Mouse (Mus musculus) liver, adult 2 months (tissue): ENCODE data around the gene Atp8b2. TPM values are rescaled to one million over a fixed set of nuclear protein-coding genes. Genes with fewer than 3 reads are reported as not detected.

Experiments used
- DNase-seq: peaks from one replicate; pipeline ENCODE4 v3.0.0-alpha.2; 2011; ENCODE audit warnings: low read depth, low spot score; ENCODE audit errors: extremely low read depth
- H3K27ac ChIP-seq: fragments of 200-500 bp; replicated peaks from 2 replicates; pipeline ENCODE4 v1.5.1; 2012; ENCODE audit warnings: low read depth, mild to moderate bottlenecking, control low read depth, inconsistent platforms, low read length; ENCODE audit not compliant: insufficient read depth
- H3K27me3 ChIP-seq: fragments of 200-500 bp; 2 replicates; pipeline ENCODE4 v1.6.1; 2012; ENCODE audit warnings: mild to moderate bottlenecking, moderate library complexity, low read length, inconsistent platforms; ENCODE audit not compliant: control insufficient read depth, insufficient read depth
- H3K36me3 ChIP-seq: fragments of 200-500 bp; 2 replicates; pipeline ENCODE4 v1.6.1; 2012; ENCODE audit warnings: low read length, inconsistent platforms; ENCODE audit not compliant: control insufficient read depth, insufficient read depth
- H3K4me1 ChIP-seq: fragments of 200-500 bp; 2 replicates; pipeline ENCODE4 v1.6.1; 2011; ENCODE audit warnings: low read length; ENCODE audit not compliant: control insufficient read depth, insufficient read depth
- H3K4me3 ChIP-seq: fragments of 200-500 bp; 2 replicates; pipeline ENCODE4 v1.5.1; 2011; ENCODE audit warnings: low read depth, mild to moderate bottlenecking, control low read depth, low read length, moderate library complexity; ENCODE audit not compliant: insufficient read depth
- H3K79me2 ChIP-seq: fragments of 200-500 bp; 2 replicates; pipeline ENCODE4 v1.6.1; 2012; ENCODE audit warnings: inconsistent platforms, mild to moderate bottlenecking, low read length, moderate library complexity; ENCODE audit not compliant: control insufficient read depth, insufficient read depth
- H3K9ac ChIP-seq: fragments of 200-500 bp; 2 replicates; pipeline ENCODE4 v1.6.1; 2012; ENCODE audit warnings: low read depth, mild to moderate bottlenecking, control low read depth, inconsistent platforms, low read length
- CTCF ChIP-seq: fragments of 200-500 bp; IDR thresholded peaks from 2 replicates; pipeline ENCODE4 v1.5.1; 2011; ENCODE audit warnings: low read depth, low read length, control low read depth
- POLR2A ChIP-seq: fragments of 200-500 bp; IDR thresholded peaks from 2 replicates; pipeline ENCODE4 v1.6.1; 2011; ENCODE audit warnings: low read length, control low read depth; ENCODE audit not compliant: insufficient read depth; ENCODE audit errors: extremely low read depth
- WGBS: fragments of 180-500 bp; shearing (Covaris S2); methylation state at CpG from one replicate; pipeline ENCODE4 v1.1.7; 2018; 5-methylcytosine and 5-hydroxymethylcytosine counted together
- polyA plus RNA-seq: library from polyadenylated mRNA; depleted of rRNA; stranded (reverse); fragments of >200 nt; gene quantifications from 2 replicates; pipeline ENCODE4 v1.2.3, GENCODE M21; 2012
- total RNA-seq: library from RNA; depleted of rRNA; stranded (reverse); fragments of >200 nt; gene quantifications from 2 replicates; pipeline ENCODE4 v1.2.3, GENCODE M21; 2014

Gene Atp8b2
- total and polyA plus RNA-seq, 2 experiments: 2.3 to 4.0 TPM

- Histone ChIP-seq H3K9ac (peak overlapping the region; percentile 55), H3K4me3 (peak overlapping the region; percentile 4; the same call in 1 of the 2 replicates), H3K79me2 (peaks cover 24% of the 10 kb centered on the region; the same call in 1 of the 2 replicates), H3K36me3 (peaks cover 1% of the 10 kb centered on the region; the same call in 1 of the 2 replicates), H3K27ac (peak overlapping the region; percentile 95), H3K27me3 (no peaks in the 10 kb centered on the region), H3K4me1 (peaks cover 48% of the 10 kb centered on the region)
- 23% methylated on average over 5 of the region's 5 CpGs for WGBS
- DNase-seq: peak; percentile 96
- TF ChIP-seq POLR2A (no peak), CTCF (no peak)
These were observed 53.4 kb downstream of the Atp8b2 start for GRCm38 (mm10) chr3:89909703-89910542.

DNA sequence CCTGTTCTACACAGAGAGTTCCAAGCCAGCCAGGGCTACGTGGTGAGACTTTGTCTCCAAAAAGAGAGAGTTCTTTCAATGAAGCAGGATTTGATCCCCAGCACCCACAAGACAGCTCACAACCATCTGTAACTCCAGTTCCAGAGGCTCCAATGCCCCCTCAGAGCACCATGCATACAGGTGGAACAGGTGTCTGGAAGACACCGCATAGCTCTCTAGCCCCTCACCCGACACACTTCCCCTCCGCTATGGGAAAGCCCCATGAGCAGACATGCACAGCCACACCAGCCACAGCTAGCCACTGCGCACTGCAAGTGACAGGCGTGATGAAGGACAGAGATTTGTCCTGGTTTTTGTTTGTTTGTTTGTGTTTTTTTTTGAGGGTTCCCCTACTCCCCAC is 54.5 kb downstream of the Atp8b2 start:
- no peak overlapping the region for H3K4me3 ChIP-seq
- 70% methylated on average over 6 of the region's 6 CpGs for WGBS
- H3K4me1 ChIP-seq: peaks cover 47% of the 10 kb centered on the region
- H3K36me3 ChIP-seq: peaks cover 1% of the 10 kb centered on the region; the same call in 1 of the 2 replicates
- no peak for DNase-seq
- no peak for TF ChIP-seq POLR2A
- no peak for TF ChIP-seq CTCF
- H3K27ac ChIP-seq: peak overlapping the region; percentile 77
- peak overlapping the region; percentile 55 for H3K9ac ChIP-seq
- peaks cover 25% of the 10 kb centered on the region; the same call in 1 of the 2 replicates for H3K79me2 ChIP-seq
- H3K27me3 ChIP-seq: no peaks in the 10 kb centered on the region

DNA sequence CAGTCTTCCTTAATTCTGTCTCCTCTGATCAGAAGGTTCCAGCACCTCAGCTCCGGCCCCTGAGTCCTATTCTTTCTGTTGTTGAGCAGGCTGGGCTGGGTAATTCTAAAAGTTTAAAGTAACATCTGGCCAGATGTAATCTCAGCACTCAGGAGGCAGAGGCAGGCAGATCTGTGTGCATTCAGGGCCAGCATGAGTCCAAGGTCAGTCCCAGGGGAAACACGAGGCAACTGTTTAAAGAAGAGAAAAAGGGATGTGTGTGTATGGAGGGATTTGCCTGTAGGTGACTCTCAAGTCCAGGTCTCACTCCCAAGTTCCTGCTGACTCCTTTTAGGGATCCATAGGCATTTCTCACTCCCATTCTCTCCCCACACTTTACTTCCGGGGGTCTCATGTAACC is 55.5 kb downstream of the Atp8b2 start:
- WGBS: 62% methylated on average over 3 of the region's 3 CpGs
- Histone ChIP-seq H3K79me2 (peaks cover 34% of the 10 kb centered on the region; the same call in 1 of the 2 replicates), H3K4me1 (peaks cover 51% of the 10 kb centered on the region), H3K27me3 (no peaks in the 10 kb centered on the region), H3K9ac (no peak overlapping the region), H3K36me3 (peaks cover 1% of the 10 kb centered on the region; the same call in 1 of the 2 replicates), H3K4me3 (no peak overlapping the region), H3K27ac (peak overlapping the region; percentile 77)
- peak; percentile 59 for DNase-seq
- TF ChIP-seq POLR2A (no peak), CTCF (no peak)

DNA sequence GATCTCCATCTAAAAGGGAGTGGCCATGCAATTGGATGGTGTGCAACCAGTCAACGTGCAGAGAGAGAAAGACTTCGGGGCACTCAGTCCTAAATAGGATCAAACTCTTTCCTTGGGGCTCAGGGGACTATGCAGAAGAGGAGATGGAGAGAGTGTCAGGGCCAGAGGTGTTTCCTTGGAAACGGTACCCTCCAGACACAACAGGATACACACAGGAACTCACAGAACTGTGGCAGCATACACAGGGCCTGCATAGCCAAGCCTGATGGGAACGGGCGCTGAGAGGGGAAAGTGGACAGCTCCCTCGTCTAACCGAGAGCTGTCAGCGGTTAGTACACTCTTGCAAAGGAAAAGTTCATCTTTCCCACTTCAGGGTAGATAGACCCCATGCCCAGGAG is 63.8 kb downstream of the Atp8b2 start:
- 32% methylated on average over 8 of the region's 8 CpGs for WGBS
- peaks cover 50% of the 10 kb centered on the region for H3K79me2 ChIP-seq
- H3K27ac ChIP-seq: peak overlapping the region; percentile 82
- DNase-seq: no peak
- TF ChIP-seq CTCF (no peak), POLR2A (no peak)
- H3K4me3 ChIP-seq: no peak overlapping the region
- H3K9ac ChIP-seq: peak overlapping the region; percentile 5; the same call in 1 of the 2 replicates
- H3K4me1 ChIP-seq: peaks cover 54% of the 10 kb centered on the region
- H3K27me3 ChIP-seq: no peaks in the 10 kb centered on the region
- no peaks in the 10 kb centered on the region for H3K36me3 ChIP-seq

GRCm38 (mm10) chr3:89898870-89899510 is 64.3 kb downstream of the Atp8b2 start:
- TF ChIP-seq POLR2A (no peak), CTCF (no peak)
- Histone ChIP-seq H3K9ac (peak overlapping the region; percentile 59), H3K4me3 (no peak overlapping the region), H3K36me3 (no peaks in the 10 kb centered on the region), H3K4me1 (peaks cover 54% of the 10 kb centered on the region), H3K27ac (peak overlapping the region; percentile 96), H3K27me3 (no peaks in the 10 kb centered on the region), H3K79me2 (peaks cover 51% of the 10 kb centered on the region)
- DNase-seq: peak; percentile 99
- 23% methylated on average over 5 of the region's 5 CpGs for WGBS
